Mouse (Mus musculus): Measurements from ENCODE around the gene Myof.

Myof gene

GRCm38 (mm10) chr19:38003671-38004521 is 39.5 kb downstream of the Myof start:
- no peak for DNase-seq (ENCODE audit: low read depth)

GRCm38 (mm10) chr19:38002816-38003215 is 40.6 kb downstream of the Myof start:
- no peak for DNase-seq (ENCODE audit: low read depth)

GRCm38 (mm10) chr19:38000990-38001389 is 42.4 kb downstream of the Myof start:
- DNase-seq (ENCODE audit: low read depth): no peak

- DNase-seq (ENCODE audit: low read depth): no peak
Observed at GRCm38 (mm10) chr19:37999941-38000340, 43.4 kb downstream of the Myof start.

- DNase-seq (ENCODE audit: low read depth): no peak
Observed at GRCm38 (mm10) chr19:37994301-37994700, 49.1 kb downstream of the Myof start.

- no peak for DNase-seq (ENCODE audit: low read depth)
Observed at GRCm38 (mm10) chr19:37992184-37992554, 51.2 kb downstream of the Myof start.

- no peak for DNase-seq (ENCODE audit: low read depth)
Observed at GRCm38 (mm10) chr19:37991399-37992183, 51.8 kb downstream of the Myof start.

- no peak for DNase-seq (ENCODE audit: low read depth)
Observed at GRCm38 (mm10) chr19:37989971-37990370, 53.4 kb downstream of the Myof start.

- DNase-seq (ENCODE audit: low read depth): no peak
Observed at GRCm38 (mm10) chr19:37988156-37988555, 55.2 kb downstream of the Myof start.

- DNase-seq (ENCODE audit: low read depth): no peak
Observed at GRCm38 (mm10) chr19:37985730-37986129, 57.6 kb downstream of the Myof start.

DNA sequence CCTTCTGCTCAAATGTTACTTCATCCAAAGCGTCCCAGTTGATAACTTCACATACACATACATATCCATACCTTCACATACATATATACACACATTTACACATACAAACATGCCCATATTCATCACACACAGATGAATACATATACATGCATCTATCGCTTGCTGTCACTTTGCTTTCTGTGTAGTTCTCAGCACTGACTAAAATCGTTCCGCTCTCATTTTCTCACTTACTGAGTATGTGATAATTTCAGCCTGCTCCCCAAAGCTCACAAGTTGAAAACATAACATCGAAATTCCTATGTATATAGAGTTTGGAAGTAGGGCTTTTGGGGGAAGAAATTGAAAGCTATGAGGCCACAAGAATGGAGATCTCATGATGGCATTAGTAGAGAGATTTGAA is 67.4 kb downstream of the Myof start:
- no peak for DNase-seq (ENCODE audit: low read depth)

- no peak for DNase-seq (ENCODE audit: low read depth)
Observed at GRCm38 (mm10) chr19:37970571-37970970, 72.8 kb downstream of the Myof start.

DNA sequence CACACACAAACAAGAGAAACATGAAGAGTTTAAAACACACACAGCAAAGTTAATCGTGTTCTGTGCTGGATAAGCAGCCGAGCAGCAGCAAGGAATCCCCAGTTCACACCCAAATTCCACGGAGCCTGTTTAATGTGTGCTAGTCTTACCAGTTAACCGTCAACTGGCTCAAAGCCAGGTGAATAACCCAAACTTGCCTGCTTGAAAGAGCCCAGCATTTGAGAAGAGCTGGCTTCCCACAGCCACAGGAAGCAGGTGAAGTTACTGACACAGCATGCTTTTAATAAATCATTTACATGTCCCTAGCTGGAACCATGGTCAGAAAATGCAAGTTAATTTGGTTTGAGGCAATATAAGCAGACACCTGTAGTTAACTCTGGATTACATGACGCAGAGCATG is 73.4 kb downstream of the Myof start:
- DNase-seq (ENCODE audit: low read depth): no peak

DNA sequence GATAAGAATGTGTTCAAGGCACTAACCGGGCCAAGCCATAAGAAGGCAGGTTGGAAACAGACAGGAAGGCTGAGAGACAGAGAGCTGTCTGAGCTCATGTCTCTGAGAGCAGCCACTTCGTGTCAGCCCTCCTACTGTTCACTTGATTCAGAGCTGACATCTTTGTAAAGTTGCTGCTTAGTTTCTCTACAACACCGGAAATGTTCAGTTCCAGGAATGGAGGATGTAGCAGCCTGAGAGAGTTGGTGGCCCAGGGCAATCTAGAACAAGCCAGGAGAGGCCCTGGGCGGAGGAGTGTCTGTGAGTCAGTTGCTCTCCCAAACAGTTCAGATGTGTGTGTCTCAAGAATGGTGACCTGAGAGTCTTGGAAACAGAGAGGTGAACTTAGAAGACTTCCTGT is 77.5 kb downstream of the Myof start:
- no peak for DNase-seq (ENCODE audit: low read depth)

DNA sequence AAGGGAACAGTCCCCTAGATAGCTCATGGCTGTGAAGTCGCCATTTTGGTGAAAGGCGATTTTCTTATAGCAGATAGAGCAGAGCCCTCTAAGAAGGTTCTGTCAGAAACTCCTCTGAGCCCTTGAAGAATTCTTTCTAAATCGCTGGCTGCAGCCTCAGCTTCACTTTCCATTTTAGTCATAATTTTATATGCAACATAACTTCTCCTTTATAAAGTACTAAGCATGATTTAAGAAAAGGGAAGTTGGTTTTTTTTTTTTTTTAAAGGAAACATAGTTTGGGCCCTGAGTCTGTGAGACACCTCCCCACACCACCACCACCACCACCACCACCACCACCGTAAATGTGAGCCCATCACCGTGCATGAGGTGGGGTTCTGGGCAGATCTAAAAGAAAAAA is 80.0 kb downstream of the Myof start:
- no peak for DNase-seq (ENCODE audit: low read depth)

- no peak for DNase-seq (ENCODE audit: low read depth)
Observed at GRCm38 (mm10) chr19:37960791-37961190, 82.6 kb downstream of the Myof start.

GRCm38 (mm10) chr19:37959543-37960215 is 83.7 kb downstream of the Myof start:
- no peak for DNase-seq (ENCODE audit: low read depth)

DNA sequence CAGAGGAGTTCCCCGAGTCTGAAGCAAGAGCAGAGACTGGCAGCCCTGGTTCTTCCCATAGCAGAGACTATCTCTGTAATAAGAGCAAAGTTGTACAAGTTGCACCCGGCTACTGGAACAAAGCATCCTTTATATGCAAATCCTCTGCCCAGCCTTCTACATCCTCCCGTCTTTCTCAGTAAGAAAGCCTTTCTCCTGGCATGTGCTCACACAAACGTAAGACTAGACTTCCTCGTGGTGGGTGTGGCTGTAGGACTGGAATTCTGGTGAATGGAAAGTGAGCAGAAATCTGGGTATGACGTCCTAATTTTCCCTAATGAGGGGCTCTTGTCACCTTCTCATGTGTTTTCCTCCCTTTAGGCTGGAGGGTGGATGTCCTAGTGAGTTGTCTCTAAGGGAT is 84.3 kb downstream of the Myof start:
- no peak for DNase-seq (ENCODE audit: low read depth)

- no peak for DNase-seq (ENCODE audit: low read depth)
Observed at GRCm38 (mm10) chr19:37957256-37957655, 86.1 kb downstream of the Myof start.

- no peak for DNase-seq (ENCODE audit: low read depth)
Observed at GRCm38 (mm10) chr19:37956006-37956405, 87.4 kb downstream of the Myof start.

GRCm38 (mm10) chr19:37955425-37956001 is 87.9 kb downstream of the Myof start:
- peak; percentile 55 for DNase-seq (ENCODE audit: low read depth)

DNA sequence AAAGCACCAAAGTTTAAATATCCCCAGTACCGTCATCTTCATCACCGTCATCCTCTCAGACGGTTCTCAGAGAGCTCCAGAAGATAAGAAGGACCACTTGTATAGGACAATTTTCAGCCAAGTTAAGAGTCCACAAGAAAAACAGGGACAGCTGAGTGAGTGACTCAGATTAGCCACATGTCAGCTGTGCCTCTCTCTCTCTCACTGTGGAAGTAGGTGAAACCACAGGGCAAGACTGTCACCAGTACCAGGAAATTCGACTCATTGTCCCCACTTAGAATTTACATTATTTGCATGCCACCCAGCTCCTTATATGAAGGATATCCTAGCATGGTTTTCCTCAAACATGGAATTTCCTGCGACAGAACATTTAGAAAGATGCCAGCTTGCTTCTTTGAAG is 88.6 kb downstream of the Myof start:
- no peak for DNase-seq (ENCODE audit: low read depth)
